Mouse (Mus musculus) liver, adult 2 months (tissue): ENCODE measurements around the gene Adgrd1.

ENCODE experiments used
- CTCF ChIP-seq: fragments of 200-500 bp; IDR thresholded peaks from 2 replicates; pipeline ENCODE4 v1.5.1; 2011; ENCODE audit warnings: low read depth, low read length, control low read depth
- POLR2A ChIP-seq: fragments of 200-500 bp; IDR thresholded peaks from 2 replicates; pipeline ENCODE4 v1.6.1; 2011; ENCODE audit warnings: low read length, control low read depth; ENCODE audit not compliant: insufficient read depth; ENCODE audit errors: extremely low read depth

- no peak for TF ChIP-seq CTCF
- TF ChIP-seq POLR2A = no peak
Observed at GRCm38 (mm10) chr5:129211385-129212031, 115.0 kb downstream of the Adgrd1 start.
